Mouse (Mus musculus): ENCODE data around the gene Tnfrsf25.

DNA sequence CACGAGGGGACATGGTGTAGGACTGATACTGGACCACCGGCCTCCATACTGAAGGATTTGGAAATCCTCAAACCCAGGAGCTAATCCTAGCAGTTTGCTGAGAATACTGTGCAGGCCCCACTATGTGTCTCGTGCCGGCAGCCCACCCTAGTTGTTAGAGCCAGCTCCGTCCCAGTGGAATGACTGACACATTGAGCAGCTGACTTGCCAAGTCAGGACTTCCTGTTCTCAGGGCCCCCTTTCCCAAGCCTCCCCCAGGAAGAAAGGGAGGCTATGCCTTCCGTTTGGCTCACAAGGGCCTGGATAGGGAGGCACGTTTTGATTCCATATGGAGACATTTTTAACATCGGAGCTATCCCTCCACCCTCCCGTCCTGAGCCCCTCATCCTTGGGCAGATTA lies 25.5 kb upstream of the Tnfrsf25 start:
- TF ChIP-seq GATA1 (IDR thresholded peaks at IDR 0.05; ENCODE audit: borderline replicate concordance, low read length) (no peak), FLI1 (IDR thresholded peaks at IDR 0.05; ENCODE audit: low read length) (no peak)

Measured in megakaryocyte, embryonic 14.5 days (primary cell).